Mouse (Mus musculus) left cerebral cortex, adult 11 months (tissue): ENCODE measurements at regions not wholly inside any gene's neighbourhood (a gene's known extent, or its start where the extent isn't known, plus 50 kb on each side); places are given as distances from the start of the nearest gene placed in this dataset.

Source experiments
- DNase-seq: peaks from one replicate; pipeline ENCODE4 v3.0.0; 2022; ENCODE audit warnings: low spot score

DNA sequence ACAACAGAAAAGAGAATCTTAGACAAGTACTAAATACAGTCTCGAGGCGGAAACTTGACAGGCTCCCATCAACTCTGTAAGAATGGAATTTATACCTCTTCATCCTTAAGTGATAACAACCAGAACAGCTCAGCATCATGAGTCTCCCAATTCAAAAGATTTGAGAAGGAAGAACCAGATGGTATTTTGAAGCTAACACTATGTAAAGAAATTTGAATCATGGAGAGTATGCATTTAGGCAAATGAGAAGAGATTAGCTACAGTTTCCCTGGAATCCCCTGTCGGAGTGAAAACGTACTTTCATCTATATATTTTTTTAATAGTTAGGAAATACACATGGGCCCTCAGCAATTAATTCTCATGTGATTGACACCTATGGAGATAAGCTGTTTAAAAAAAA, 140.9 kb downstream of the Nrip1 start:
- DNase-seq = no peak

DNA sequence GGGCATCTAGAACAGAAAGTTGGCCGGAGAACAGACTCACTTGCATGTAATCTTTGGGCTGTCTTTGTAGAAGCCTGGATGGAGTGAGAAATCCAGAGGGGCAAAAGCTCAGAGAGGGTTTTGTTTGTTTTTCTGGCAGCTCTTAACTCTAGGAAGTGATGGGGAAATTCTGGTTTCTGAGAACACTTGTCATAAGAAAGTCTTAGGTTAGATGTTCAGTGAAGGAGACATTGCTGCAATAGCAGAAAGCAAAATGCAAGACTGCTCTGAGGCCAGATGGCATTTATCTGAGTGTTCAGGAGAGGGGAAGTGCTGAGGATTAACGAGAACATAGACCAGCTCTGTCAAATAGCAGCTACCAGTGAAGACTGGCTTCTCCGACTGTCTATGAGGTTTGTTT, 141.5 kb downstream of the Nrip1 start:
- DNase-seq = no peak

DNA sequence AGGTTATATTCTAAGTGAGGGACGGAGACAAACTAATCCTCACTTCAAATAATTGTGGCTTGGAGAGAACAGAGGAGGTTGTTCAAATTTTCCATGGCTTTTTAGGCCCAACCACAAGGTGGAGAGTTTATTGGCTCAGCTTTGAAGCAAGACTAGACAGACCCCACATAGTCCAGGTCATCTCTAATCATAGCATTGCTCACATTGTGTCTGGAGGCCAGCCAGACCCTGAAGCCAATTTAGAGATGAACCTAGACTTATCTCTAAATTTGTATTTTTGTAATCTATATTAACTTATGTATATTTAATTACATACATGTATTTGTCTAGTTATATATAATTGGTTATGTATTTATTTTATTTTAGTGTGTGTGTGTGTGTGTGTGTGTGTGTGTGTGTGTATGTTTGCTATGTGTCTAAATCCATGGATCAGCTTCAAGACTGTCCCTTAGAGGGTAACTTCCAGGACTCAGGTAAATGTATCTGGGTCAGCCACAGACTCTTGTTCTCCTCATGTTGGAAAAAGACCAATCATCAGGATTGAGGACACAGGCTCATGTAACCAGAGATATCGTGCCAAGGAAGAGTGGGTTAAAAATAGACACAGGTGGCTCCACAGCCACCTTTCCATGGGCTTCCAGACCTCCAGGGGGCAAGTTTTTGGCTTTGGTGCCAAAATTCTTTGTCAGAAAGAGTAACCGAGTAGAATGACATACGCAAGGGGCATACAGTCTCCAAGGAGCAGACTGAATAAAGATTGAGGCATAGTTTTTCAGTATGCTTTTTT, 142.9 kb downstream of the Nrip1 start:
- DNase-seq = no peak

DNA sequence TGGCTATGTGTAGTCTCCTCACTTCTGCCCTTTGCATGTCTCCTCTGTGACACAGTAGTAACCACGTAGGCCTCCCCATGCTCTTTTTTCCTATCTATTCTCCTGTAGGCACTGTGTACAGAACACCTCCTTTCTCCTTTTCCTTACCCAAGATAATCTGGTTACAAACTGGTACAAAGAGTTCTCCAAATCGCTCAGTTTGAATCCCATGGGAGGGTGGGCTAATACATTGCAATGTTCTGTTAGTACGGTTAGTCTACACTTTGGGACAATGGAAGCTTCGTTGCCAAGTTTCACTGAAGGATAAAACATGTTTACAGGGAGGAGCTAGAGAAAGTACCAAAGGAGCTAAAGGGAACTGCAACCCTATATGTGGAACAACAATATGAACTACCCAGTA, 145.2 kb downstream of the Nrip1 start:
- no peak for DNase-seq

- DNase-seq = no peak
Measured at GRCm38 (mm10) chr16:76226446-76226845, 147.2 kb downstream of the Nrip1 start.

GRCm38 (mm10) chr16:76225587-76226226, 147.9 kb downstream of the Nrip1 start:
- no peak for DNase-seq

- no peak for DNase-seq
Measured at GRCm38 (mm10) chr16:76224901-76225586, 148.6 kb downstream of the Nrip1 start.

DNA sequence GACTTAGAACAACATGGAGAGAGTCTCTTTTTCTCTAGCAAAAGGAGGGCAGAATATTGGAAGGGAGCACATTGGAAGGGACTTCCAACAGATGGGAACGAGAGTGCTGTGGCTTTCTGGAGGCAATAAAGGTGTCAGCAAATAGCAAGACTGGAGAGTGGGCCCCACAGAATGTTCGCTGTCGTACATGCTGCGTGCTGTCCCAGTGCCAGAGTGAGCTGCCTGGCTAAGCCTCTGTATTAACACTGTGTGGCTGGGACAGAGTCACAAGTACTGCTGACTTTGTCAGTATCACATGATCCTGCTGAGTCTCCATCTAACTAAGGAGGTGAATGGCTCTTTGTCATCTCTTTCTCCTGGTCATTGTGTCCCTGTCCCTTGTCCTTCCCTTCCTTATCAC, 149.9 kb downstream of the Nrip1 start:
- DNase-seq = no peak

DNA sequence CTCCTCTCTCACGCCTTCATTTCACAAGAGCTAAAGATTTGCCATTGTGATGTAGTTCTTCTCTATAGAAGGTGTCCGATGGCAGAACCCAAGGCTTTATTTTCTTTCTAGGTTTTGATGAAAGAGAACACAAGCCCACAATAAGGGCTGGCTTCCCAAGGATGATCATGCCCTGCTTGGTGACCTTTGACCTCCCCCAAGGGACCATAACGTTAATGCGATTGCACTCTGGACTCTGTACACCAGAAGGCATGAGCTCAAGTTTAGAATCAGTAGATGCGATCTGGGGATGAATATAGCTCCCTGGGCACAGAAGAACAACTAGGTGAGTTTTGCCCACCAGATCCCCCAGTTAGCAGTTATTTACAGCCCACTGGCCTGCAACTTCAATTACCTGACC, 150.7 kb downstream of the Nrip1 start:
- no peak for DNase-seq

DNA sequence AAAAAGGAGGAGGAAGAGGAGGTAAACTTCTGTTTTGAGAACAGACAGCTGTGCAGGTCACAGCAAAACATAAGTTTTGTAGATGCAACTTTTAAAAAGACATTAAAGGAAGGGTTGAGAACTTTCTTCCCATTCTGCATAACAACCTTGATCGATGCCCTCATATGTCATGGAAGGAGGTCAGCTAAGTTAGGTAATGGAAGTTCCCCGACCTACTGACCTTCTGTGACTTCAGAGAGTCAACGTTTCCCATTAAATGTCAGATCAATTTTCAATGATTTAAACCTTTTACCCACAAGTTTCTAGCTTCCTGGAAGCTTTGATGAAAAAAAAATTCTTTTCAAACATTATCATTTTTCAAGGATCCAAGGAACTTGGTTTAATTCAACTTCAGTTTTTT, 153.2 kb downstream of the Nrip1 start:
- no peak for DNase-seq

- DNase-seq = no peak
Measured at GRCm38 (mm10) chr16:76219233-76219632, 154.4 kb downstream of the Nrip1 start.

DNA sequence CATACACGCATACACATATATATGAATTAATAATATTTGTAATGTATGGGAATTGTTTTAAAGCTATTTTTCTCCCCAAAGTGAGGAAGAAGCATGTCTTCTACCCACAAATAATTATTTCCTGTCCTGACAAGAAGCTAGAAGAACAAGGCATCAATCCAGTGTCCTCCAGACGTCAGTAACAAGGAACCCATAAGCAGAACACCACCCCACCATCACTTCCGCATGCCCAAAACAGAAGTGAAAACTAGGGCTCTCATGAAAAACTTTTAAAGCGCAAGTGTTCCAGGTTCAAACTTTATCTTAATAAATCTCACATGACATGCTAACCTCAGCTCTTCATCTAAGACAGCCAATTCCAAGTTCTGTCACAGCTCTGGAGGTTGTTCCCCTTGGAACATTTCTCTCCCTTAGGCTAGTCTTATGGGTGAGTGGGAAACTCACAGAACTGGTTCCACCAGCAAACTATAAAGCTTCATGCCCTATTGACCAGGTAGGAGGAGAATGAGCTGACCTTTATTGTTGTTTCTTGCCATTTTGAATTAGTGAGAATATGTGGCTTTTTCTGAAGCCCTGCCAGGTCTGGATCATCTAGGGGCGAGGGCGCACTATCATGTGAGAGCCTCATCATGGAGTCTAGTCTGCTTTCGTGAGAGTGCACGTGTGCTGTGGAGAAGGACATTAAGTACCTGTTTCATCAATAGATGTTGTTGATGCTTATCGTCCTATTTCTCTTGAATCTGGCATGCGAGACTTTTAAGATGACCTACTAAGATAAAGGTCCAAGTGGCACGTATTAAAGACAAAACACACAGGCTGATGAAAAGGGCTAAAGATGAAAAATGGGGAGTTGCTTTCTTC, 155.1 kb downstream of the Nrip1 start:
- no peak for DNase-seq

DNA sequence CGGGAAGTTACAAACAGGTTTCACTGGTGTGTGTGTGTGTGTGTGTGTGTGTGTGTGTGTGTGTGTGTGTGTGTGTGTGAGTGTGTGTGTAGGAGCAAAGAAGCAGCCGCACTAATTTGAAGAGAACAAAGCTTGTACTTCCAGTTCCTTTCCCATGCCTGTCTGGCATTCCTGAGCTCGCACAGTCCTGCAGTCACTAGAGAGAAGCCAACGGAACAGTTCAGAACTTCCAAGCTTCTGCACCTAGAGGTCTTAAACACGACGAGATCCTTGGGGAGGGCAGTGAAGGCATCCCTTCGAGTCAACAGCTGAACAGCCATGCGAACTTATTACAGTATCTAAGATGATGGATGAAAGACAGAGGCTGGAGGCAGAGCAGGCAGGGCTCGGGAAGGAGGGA, 157.4 kb downstream of the Nrip1 start:
- DNase-seq = no peak

DNA sequence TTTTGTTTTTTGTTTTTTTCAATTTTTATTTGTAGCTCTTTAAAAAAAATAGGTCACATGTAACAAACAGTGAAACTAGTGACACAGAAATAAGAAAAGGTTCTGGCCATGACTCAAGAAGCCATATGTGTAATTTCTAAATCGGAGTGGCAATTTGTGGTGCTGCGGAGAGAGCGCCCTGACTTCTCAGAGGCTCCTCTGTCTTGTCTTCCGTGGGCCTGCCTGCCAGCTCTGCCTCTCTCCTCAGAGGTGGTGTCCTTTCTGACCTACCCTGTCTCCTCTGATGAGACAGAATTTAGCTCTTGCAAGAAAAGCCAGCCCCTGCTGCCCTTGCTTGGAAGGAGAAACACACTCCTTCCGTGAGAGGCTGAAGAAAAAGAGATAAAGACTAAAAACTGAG, 158.1 kb downstream of the Nrip1 start:
- no peak for DNase-seq

DNA sequence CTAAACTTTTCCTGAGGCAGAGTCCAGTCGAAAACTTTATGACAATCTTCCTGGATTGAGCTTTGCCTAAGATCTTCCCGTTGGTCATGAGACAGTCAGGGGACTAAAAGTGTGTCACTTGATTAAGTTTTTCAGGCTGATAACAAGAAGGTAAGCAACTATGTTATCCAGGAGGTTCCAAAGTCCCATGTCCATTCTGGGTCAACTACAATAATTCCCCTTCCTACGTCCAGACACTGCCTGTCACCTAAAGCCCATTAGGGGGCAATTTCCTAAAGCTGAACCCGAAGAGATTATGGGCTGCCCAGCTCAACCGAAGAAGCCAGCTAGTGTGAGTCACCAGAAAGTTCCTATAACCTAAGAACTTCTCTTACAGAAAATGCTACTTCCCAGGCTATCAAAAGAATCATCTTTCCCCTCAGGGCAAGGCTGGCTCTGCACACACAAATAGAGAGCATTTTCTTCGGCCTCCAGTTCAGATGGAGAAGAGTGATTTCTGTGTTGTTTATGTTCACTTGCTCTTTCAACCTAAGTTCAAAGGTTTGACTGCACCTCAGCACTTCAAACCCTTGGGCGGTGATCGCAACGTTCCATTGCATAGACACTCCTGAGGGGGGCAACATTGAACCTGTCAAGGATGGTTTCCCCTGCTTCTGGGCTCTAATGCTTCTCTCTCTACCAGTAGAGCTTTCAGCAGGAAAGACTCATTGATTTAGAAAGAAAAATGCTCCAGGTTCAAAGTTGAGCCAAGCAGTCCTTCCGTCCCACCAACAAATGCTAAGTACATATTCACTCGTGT, 171.7 kb downstream of the Nrip1 start:
- DNase-seq = no peak

GRCm38 (mm10) chr16:76200801-76201728, 172.6 kb downstream of the Nrip1 start:
- no peak for DNase-seq

- DNase-seq = no peak
Measured at GRCm38 (mm10) chr16:76200268-76200667, 173.4 kb downstream of the Nrip1 start.

GRCm38 (mm10) chr16:76199006-76199405, 174.6 kb downstream of the Nrip1 start:
- no peak for DNase-seq

DNA sequence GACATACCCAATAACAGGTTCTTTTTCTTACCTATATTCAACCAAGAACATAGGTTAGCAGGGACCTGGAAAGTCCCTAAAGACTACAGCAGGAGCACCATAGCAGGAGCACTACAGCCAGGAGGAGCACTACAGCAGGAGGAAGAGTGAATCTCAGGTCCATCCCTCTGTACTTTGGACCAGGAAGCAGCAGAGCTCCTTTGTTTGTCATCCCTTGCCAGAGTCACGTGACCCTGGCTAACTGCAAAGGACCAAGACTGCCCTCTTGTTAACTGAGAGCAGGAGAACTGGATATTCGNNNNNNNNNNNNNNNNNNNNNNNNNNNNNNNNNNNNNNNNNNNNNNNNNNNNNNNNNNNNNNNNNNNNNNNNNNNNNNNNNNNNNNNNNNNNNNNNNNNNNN, 172.2 kb upstream of the Samsn1 start:
- DNase-seq = no peak

GRCm38 (mm10) chr16:76191135-76191534, 169.1 kb upstream of the Samsn1 start:
- no peak for DNase-seq
